Mouse (Mus musculus) bone marrow, adult 2 months (tissue): ENCODE results near the gene Rad51b.

ENCODE experiments used
- CTCF ChIP-seq: fragments of 200-500 bp; IDR thresholded peaks from 2 replicates; pipeline ENCODE4 v1.5.1; 2011; ENCODE audit warnings: low read length, control low read depth; ENCODE audit not compliant: control insufficient read depth, insufficient read depth
- POLR2A ChIP-seq: fragments of 200-500 bp; IDR thresholded peaks from 2 replicates; pipeline ENCODE4 v1.6.1; 2011; ENCODE audit warnings: low read depth, mild to moderate bottlenecking, control low read depth, low read length, borderline replicate concordance; ENCODE audit not compliant: control insufficient read depth

DNA sequence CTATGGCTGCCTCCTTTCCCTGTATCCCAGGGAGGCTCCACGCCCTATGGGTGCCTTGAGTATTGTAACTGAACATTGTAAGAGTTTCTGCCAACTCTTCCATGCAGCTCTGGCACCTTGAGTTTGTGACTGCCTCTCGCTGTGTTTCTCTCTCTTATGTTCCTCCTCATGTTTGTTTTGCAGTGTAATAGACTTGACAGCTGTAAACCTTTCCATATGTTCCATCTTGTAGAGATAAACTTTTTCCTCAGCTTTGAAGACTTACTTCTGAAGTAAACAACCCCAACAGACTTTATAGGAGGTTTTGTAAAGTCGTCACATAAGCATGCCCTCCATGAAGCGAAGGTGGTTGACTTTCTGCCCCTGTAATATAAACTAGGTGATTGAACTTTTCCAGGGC is 134.1 kb downstream of the Rad51b start:
- no peak for TF ChIP-seq CTCF
- no peak for TF ChIP-seq POLR2A
